Mouse (Mus musculus): ENCODE data around the gene Eif4b.
A peak's percentile ranks its signal among the peaks of the same experiment; 100 is the strongest.

GRCm38 (mm10) chr15:102105764-102106730 lies 32.5 kb downstream of the Eif4b start:
- peak; percentile 45 for TF ChIP-seq CTCF (IDR thresholded peaks at IDR 0.05; ENCODE audit: low read depth)
- TF ChIP-seq EP300 (IDR thresholded peaks at IDR 0.05; ENCODE audit: low read depth), result no peak

All from liver, postnatal 0 days (tissue).